Mouse (Mus musculus) frontal cortex, postnatal 36 days (tissue): ENCODE data around the gene Prrxl1.

Experiments used
- DNase-seq, 2 experiments: peaks; one replicate each; pipeline ENCODE4 v3.0.0; 2022; ENCODE audit warnings: low spot score in 2 of 2

Gene Prrxl1

DNA sequence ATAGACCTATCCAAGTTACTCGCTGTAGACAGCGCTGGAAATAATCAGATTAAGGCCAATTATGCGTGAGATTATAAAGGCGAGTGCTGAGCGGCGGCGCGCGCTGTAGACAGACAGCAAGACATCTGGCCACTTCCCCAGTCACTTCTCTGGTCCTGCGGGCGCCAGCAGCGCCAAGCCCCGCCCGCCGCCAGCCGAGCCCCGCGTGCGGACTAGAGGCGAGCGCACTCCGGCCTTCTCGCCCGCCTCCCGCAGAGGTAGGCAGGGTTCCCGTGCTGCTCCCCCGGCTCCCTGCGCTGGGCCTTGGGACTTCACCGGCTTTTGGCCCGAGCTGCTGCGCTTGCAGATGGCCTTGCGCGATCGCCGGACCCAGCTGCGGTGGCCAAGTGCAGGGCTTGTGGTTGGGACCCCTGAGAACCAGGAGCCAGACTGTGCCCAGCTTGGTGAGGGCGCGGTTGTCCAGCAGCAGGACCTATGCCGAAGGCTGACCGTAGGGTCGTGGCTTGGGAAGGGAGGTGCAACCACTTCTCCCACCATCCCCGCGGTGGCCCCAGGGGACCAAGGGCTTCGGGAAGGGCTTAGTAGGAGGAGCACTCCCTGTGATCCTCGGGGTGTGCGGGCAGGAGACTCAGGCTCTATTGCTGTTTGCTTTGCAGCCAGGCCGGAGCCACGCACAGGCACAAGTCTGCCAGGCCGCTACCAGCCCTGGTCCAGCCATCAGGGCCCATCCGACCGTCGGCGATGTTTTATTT, at the start of gene Prrxl1:
Prrxl1 (plus strand) TSS at position 118 of the 752 bp plus-strand sequence.
- DNase-seq = no peak

DNA sequence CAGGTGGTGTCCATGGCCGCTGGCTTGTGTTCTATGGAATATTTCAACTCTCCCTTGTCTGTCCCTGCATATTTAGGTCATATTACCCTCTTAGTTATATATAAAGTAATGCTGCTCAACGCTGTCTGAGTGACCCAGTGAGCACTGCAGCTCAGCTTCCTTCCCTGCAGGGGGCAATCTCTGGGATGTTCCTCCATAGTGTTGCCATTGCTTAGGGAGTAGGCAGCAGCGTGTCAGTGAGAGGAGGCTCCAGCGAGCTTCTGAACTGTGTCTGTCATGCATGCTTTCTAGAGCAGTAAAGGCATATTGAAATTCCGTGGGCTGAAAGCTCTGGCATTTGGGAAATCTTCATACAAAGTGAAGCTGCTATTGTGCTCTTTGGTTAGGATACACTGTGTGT, 47.4 kb upstream of the Prrxl1 start:
- DNase-seq = no peak

DNA sequence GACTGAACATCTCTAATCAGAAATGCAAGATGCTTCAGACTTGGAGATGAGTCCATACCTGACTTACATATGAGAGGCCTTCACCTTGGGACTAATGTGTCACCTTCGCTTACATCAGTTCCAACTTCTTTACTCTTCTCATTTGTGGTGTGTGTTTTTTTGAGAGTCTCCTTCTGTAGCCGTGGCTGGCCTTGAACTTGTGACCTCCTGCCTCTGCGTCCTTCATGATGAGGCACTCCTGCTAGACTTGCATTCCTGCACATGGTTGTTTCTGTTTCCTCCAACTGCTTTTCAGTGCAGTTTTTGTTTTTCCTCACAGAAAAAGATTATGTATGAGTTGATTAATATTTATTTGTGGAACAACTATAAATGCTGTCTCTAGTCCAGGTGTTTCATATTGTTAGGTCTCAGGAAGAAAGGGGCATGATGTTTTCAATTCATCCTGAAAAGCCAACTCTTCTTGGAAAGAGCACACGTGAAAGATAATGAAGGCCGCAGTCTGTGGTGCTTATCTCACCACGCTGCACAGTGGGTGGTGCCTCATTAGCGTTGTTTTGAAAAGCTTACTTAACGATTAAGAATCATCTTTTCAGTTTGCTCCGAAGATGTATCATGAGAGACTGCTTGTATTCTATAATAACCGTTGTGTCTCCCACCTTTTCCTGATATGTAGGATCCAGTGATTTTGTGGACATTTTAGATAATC, 45.9 kb upstream of the Prrxl1 start:
- DNase-seq = no peak

DNA sequence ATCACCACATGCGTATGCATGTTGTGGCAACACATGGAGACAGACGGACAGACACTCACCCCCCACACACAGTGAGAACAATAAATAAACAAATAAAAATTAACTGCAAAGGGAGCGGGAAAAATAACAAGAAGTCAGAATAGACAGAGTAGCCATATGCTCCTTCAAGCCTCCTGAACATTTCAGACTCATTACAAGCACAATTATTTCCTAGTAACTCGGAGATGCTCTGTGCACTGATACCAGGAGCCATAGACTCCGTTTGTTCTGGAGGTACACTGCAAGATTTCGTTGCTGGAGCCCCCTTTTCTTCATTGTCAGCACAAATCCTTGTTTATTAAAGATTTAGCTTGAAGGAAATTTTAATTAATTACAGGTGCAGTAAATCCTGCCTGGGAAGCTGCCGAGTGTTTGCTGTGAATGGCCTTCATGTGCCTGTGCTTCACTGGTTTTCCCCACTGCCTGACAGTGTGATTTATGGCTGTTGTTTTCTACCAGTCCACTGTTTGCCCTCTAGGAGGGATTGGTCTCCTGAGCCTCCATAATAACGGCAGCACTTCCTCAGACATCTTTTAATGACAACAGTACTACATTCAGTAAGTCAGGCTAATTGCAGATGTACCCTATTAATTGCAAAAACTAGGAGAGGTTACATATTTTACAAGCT, 44.2 kb upstream of the Prrxl1 start:
- DNase-seq = no peak

DNA sequence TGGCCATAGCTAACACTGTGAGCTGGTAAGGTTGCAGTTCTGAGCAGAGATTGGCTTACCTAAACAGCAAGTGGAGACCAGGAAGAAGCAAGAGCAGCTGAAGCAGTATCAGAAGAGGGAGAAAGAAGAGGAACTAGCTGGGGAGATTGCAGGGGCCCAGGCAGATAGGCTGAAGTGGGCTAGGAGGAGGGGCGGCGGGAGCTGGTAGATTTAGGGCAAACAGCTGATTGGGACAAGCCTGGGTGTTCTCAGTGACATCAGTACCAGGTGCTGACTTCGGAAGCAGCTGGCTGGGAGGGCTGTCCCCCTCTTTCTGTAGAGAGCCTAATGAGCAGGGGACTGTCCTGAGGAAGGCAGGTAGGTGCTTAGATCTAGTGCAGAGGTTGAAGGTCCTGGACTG, 37.8 kb upstream of the Prrxl1 start:
- DNase-seq = no peak

DNA sequence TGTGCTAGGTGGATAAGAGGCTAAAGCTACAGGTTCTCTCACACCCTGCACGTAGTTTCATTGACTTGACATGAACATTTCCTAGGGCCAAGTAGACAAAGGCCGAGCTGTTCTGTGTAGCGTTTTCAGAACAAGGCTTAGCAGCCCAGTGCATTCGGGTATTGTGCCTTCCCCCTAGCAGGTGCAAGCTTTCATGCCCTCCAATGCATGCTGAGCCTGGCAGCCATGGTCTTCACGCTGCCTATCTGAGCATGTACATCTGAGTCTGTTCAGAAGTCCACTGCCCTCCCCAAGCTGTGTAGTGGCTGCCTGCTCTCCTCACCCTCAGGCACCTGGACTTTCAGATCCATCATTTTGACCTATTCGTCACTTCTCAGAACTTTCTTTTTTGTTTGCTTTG, 35.5 kb upstream of the Prrxl1 start:
- no peak for DNase-seq

DNA sequence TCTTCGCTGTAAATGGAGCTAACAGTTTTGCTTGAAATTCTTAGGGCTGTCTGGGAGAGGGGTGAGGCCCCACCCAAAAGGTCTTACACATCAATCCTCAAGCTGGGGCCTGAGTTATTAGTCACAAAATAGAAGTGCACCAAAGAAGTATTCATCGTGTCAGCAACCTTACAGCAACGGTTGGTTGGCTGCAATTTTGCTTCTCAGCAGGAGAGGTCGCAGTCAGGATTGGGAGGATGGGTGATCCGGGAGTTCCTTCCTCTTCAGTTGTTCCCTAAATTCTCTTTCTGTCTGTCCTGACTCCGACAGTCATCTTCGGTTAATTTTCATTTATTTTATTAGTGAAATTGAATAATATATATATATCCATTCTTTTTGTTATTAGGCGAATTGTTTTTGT, 26.7 kb upstream of the Prrxl1 start:
- DNase-seq = no peak

DNA sequence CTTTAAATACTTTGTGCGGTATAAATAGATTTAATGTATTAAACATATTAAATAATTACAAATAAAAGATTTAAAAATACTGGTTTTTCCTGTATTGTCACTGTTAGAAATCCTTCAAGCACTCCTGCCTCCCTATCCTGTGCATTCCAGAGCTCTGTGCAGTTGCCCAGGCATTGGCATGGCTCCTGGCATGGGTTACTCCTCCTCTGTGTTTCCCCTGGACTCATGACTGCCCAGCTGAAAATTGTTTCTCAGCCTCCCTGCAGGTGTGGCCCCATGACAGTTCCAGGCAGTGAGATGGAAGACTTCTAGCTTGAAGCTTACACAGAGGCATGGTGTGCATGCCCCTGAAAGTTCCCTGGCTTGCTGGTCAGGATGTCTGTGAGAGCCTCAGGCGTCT, 20.8 kb upstream of the Prrxl1 start:
- no peak for DNase-seq

DNA sequence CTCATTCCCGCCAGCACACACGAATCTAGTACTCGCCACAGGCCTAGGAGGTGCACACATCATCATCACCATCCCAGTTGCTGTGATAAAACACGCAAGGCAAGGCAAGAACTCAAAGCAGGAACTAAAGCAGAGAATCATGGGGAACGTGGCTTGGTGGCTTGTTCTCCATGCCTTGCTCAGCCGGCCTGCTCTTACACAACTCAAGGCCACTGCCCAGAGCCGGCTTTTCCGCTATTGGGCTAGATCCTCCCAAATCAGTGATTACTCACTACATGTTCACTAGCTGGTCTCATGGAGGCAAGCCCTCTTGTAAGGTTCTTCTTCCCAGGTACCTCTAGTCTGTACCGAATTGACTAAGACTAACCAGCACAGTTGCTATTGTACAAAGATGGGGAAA, 15.5 kb upstream of the Prrxl1 start:
- DNase-seq = no peak

DNA sequence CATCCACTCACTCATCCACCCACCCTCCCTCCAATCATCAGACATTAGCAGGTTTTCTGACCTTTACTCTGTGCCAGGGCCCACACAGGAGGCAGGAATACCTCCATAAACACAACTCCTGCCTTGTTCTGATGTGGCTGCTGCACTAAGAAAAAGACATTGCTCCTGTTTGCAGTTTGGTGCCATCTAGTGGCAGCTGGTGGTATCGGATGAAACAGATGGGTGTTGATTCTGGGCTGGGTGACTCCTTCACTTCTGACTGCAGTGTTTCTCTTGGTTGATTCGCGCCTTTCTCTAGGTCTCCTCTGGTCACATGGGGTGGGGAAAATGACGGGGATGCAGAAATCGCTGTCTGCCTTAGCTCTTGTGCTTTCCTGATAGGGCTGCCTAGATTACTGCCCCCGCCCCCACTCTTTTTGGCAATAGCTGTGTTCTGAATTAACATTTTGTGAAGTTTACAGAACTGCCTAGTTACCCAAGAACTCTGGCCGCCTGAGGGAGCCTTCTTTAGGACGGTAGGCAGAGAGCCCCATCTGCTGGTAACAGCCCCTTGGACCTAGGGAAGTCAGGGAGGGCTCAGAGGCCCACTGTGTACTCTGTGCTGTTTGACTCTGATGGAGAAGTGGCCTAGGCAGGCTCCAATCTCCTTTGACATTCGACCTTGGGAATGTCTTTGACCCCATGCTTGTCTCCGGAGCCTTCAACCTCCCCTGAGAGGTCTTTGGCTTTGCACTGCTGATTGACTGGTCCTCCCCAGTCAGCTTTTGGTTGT, 12.0 kb upstream of the Prrxl1 start:
- DNase-seq = peak; percentile 77 to 82

DNA sequence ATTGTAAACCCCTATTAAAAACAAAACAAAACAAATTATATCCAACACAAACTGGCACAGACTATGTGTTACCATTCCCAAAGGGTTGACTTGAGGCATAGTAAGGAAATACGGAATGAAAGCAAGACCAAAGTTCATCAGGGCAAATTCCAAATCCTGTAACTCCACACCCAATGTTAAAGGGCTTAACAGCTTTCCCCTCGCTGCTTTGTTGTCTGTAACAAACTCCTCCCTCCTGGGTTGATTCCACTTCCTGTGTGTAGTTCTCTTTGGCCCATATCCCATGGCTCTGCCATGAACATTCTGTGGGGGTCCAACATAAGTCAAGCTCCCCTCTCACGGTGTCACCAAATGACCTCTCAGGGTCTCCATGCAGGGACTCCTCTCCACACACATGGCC, 8.8 kb upstream of the Prrxl1 start:
- no peak for DNase-seq

DNA sequence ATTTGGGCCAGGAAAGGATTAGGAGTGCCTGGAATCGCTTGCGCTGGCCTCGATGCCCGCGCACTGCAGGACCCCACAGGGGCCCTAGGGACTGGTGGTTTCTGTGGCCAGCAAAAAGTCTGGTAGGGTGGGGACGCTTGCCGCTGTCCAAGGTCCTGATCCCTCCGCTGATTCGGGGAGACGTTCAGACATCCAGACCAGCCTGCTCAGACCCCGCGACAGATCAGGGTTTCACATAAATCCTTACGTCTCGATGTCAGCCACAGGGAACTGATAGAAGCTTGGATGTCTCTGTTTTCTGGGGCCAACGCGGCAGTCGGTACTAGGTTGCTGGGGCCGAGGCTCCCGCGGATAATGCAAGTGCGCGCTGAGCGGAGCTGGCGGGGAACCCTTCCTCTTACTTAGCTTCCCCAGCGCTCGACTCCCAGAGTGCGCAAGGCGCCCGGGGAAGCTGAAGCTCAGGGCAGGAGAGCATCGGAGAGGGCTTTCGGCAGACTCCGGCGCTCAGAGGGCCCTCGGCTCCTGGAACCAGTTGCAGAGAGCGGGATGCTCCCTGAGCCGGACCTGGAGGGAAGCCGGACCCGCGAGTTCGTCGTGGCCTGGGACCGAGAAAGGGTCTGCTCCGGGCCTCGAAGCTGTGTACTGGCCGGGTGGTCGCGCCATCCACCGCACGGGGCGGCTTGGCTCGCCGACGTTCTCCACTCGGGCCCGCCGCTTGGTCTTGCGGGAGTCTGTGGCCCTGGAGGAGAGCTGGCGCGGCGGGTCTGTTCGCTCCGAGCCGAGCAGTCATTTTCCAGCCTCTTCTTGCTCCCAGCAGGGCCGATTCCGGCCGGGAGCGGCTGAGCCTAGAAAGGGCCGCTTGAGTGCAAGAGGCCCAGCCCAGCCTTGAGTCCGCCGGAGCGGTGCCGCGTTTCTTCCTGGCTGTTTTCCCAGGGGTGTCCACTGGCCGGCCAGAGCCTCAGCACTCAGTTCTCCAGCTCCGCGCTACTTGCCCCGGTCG, 1.7 kb upstream of the Prrxl1 start:
- peak in 1 of 2 experiments; percentile 31 for DNase-seq

DNA sequence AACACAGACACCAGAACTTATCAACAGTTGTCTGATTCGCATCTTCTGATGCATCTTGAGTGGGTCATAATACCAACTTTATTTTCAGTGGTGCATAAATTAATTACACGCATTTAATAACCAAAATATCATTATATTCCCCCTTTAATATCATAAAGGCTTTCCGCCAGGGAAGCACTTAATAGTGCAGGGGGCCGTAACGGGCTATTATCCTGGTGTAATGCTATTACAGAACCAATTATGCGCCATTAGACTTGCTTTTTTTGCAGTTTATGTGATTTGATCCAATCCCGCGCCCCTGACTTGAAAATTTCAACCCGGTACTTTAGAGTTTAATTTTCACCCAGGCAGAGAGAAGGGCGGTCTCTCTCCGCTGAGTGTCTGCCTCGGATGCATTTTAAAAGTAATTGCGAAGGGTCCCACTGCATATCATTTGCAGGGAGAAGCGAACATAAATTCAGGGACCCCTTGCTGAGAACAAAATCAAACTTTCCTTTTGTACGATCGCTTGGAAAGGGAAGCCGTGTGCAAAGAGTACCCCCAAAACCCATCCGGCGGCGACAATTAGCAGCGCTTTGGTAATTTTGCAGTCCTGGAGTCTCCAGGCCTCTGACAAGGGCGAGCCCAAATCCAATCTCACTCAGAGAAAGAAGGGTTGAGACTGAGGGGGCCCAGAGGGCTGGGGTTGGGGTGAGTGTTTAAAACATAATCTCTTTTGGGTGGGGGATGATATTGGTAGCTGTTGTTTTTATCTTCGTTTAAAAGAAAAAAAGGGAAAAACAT, 579 bp upstream of the Prrxl1 start:
- no peak for DNase-seq

DNA sequence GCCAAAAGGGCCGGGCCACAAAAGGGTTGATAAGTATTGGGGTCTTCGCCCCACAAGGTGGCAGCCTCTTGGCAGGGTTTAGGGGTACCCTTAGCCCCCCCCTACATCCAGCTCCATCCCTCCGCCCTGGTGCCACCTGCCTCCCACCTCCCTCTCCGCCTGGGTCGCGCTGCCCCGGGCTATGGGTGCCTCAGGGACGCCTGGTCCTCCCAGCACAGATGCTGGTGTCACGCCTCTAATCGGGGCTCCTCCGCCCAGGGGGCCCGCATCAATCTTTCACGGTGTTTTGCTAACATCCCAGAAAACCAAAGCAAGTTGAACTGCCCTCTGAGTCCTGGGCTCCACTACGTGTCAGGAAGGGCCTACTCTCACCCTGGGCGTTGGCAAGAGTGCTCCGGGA, 903 bp downstream of the Prrxl1 start:
- DNase-seq = no peak

DNA sequence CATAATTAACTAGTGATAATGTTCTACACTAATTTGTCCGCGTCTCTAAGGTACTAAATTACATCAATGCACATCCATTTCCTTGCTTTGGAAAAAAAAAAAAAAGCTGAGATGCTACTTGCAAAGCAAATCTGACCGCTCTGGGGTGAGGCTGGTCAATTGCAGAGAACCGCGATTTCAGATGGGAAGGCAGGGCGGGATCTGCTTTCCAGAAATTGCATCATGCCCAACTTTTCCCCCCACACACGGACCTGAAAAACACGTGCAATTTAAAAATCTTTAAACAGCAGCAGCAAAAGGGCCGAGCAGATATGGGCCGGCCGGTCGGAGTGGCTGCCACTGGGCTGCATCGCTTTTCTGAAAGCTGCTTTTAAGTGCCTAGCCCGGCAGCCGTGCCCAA, 6.3 kb downstream of the Prrxl1 start:
- DNase-seq = no peak

DNA sequence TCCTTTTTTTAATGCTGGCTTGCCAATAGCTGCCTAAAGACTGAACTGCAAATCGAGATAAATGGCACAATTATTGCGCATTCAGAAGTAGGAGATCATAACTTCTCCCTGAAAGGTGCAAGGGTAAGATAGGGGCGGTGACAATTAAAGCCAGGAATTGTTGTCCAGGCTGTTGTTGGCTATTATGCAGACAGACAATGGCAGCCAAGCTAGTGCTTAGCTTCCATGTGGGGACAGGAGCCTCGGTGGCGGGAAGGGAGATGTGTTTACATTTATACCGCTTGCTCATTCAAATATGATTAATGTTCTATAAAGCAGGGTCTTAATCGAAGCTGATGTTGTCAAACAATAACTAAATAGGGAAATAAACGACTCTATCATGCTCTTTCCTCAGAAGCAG, 7.1 kb downstream of the Prrxl1 start:
- DNase-seq = no peak

DNA sequence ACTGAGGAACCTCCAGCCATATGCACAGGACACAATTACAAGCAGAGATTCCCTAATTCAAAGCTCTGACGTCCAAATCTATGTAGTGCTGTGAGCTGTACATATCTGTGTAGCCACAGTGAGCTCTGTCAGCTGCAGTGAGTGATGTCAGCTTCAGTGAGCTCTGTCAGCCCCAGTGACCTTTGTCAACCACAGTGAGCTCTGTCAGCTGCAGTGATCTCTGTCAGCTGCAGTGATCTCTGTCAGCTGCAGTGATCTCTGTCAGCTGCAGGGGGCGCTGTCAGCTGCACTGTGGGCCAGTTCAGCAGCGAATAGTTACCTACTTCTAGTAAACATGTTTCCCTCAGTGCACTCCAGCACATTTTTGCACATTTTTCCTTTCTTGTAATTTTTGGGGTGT, 10.2 kb downstream of the Prrxl1 start:
- peak; percentile 37 to 52 for DNase-seq

DNA sequence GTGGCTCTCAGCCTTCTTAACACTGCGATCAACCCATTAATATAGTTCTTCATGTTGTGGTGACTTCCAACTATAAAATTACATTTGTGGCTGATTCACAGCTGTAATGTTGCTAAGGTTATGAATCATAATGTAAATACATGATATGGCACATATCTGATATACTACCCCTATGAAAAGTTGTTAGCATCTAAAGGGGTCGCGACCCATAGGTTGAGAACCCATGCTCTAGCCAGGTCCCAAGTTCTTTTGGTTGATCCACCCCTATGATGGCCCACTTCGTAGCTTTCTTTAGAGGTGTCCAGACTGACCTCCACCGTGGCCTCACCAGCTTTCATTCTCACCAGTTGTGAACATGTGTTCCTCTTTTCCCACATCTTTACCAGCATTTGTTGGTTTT, 18.0 kb downstream of the Prrxl1 start:
- DNase-seq = no peak

DNA sequence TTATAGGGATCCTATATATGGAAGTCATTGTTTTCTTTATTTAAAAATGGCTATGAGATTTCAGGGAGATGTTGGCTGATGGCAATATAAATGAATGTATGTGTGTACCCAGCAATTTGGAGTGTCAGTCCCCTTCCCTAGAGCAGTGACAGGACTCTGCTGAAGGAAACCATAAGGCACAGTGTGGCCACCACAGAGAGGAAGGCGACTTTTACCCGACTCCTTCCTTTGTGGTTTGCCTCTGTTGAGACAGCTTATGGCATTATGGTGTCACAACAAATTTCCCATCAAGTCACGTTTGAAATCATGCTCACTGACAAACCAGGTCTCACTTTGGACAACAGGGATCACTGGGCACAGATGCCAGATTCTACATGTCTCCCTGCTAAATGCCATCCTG, 25.0 kb downstream of the Prrxl1 start:
- no peak for DNase-seq

DNA sequence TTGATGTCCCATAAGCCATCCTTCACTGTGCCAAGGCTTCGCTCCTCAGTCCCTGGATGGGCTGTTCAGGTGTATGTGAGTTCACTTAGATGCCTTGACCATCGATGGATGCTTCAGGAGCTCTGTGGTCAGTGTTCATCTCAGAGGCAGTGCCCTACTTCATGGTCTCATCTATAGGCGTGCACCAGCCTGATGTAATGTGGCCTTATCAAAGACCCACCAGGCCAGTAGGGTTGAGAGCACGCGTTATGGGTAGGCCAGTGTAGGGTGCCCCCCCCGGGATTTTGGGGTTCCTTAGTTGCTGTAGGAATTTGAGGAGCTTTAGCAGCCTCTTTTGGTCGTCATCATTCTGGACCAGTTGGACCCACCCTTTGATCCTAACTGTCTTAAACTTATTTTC, 25.6 kb downstream of the Prrxl1 start:
- DNase-seq = no peak
